Mouse (Mus musculus): ENCODE measurements around the gene Jund. TPM values are rescaled to one million over a fixed set of nuclear protein-coding genes. Genes with fewer than 3 reads are reported as not detected.

Gene Jund
- polyA plus RNA-seq, 1 experiment from 2014 or later, result 94.3 TPM

Other genes with a start within 250 kb of the Jund start
- 24.3 and 25.8 TPM in 2 replicates for gene Klhl26, start 222.0 kb upstream of the Jund start, polyA plus RNA-seq (2015; fragmentation: Nextera tagmentation; extraction: Ambion mirVana)
- 78.5 and 78.8 TPM in 2 replicates for gene Tmem59l, start 211.6 kb upstream of the Jund start, polyA plus RNA-seq (2015; fragmentation: Nextera tagmentation; extraction: Ambion mirVana)
- gene Crlf1, start 205.8 kb upstream of the Jund start, polyA plus RNA-seq (2015; fragmentation: Nextera tagmentation; extraction: Ambion mirVana), result 2.2 and 2.9 TPM in 2 replicates
- 147 and 148 TPM in 2 replicates for gene Rex1bd, start 192.2 kb upstream of the Jund start, polyA plus RNA-seq (2015; fragmentation: Nextera tagmentation; extraction: Ambion mirVana)
- 715 and 758 TPM in 2 replicates for gene Uba52, start 188.1 kb upstream of the Jund start, polyA plus RNA-seq (2015; fragmentation: Nextera tagmentation; extraction: Ambion mirVana)
- 385 and 391 TPM in 2 replicates for gene Fkbp8, start 171.2 kb upstream of the Jund start, polyA plus RNA-seq (2015; fragmentation: Nextera tagmentation; extraction: Ambion mirVana)
- 47.7 and 50.5 TPM in 2 replicates for gene Kxd1, start 171.0 kb upstream of the Jund start, polyA plus RNA-seq (2015; fragmentation: Nextera tagmentation; extraction: Ambion mirVana)
- 16.3 and 17.2 TPM in 2 replicates for gene Ell, start 159.5 kb upstream of the Jund start, polyA plus RNA-seq (2015; fragmentation: Nextera tagmentation; extraction: Ambion mirVana)
- gene Isyna1, start 104.6 kb upstream of the Jund start, polyA plus RNA-seq (2015; fragmentation: Nextera tagmentation; extraction: Ambion mirVana), result 121 and 125 TPM in 2 replicates
- 122 and 132 TPM in 2 replicates for gene Ssbp4, start 90.1 kb upstream of the Jund start, polyA plus RNA-seq (2015; fragmentation: Nextera tagmentation; extraction: Ambion mirVana)
- gene Lrrc25, start 82.8 kb upstream of the Jund start, polyA plus RNA-seq (2015; fragmentation: Nextera tagmentation; extraction: Ambion mirVana), result 1.5 and 1.9 TPM in 2 replicates
- 0.12 and 0.14 TPM in 2 replicates for gene Gdf15, start 66.5 kb upstream of the Jund start, polyA plus RNA-seq (2015; fragmentation: Nextera tagmentation; extraction: Ambion mirVana)
- gene Pgpep1, start 38.6 kb upstream of the Jund start, polyA plus RNA-seq (2015; fragmentation: Nextera tagmentation; extraction: Ambion mirVana), result 103 and 105 TPM in 2 replicates
- 191 and 193 TPM in 2 replicates for gene Lsm4, start 25.7 kb upstream of the Jund start, polyA plus RNA-seq (2015; fragmentation: Nextera tagmentation; extraction: Ambion mirVana)
- 0.04 and 0.09 TPM in 2 replicates for gene Iqcn, start 4.5 kb downstream of the Jund start, polyA plus RNA-seq (2015; fragmentation: Nextera tagmentation; extraction: Ambion mirVana)
- gene Gm3336, start 19.6 kb downstream of the Jund start, polyA plus RNA-seq (2015; fragmentation: Nextera tagmentation; extraction: Ambion mirVana), result not detected in 2 replicates
- 0.14 and 0.23 TPM in 2 replicates for gene Pde4c, start 24.8 kb downstream of the Jund start, polyA plus RNA-seq (2015; fragmentation: Nextera tagmentation; extraction: Ambion mirVana)
- gene Rab3a, start 55.7 kb downstream of the Jund start, polyA plus RNA-seq (2015; fragmentation: Nextera tagmentation; extraction: Ambion mirVana), result 352 and 355 TPM in 2 replicates
- gene Mpv17l2, start 62.0 kb downstream of the Jund start, polyA plus RNA-seq (2015; fragmentation: Nextera tagmentation; extraction: Ambion mirVana), result 40.8 and 44.5 TPM in 2 replicates
- 90.0 and 94.1 TPM in 2 replicates for gene Pik3r2, start 77.8 kb downstream of the Jund start, polyA plus RNA-seq (2015; fragmentation: Nextera tagmentation; extraction: Ambion mirVana)
- 16.4 and 17.4 TPM in 2 replicates for gene Mast3, start 106.1 kb downstream of the Jund start, polyA plus RNA-seq (2015; fragmentation: Nextera tagmentation; extraction: Ambion mirVana)
- gene Il12rb1, start 109.5 kb downstream of the Jund start, polyA plus RNA-seq (2015; fragmentation: Nextera tagmentation; extraction: Ambion mirVana), result 0.08 and 0.13 TPM in 2 replicates
- gene Arrdc2, start 140.8 kb downstream of the Jund start, polyA plus RNA-seq (2015; fragmentation: Nextera tagmentation; extraction: Ambion mirVana), result 7.6 and 8.1 TPM in 2 replicates
- gene Kcnn1, start 164.3 kb downstream of the Jund start, polyA plus RNA-seq (2015; fragmentation: Nextera tagmentation; extraction: Ambion mirVana), result 13.3 and 17.7 TPM in 2 replicates
- 157 and 162 TPM in 2 replicates for gene Ccdc124, start 175.0 kb downstream of the Jund start, polyA plus RNA-seq (2015; fragmentation: Nextera tagmentation; extraction: Ambion mirVana)
- gene Slc5a5, start 193.8 kb downstream of the Jund start, polyA plus RNA-seq (2015; fragmentation: Nextera tagmentation; extraction: Ambion mirVana), result 0.61 and 0.95 TPM in 2 replicates
- 2,665 and 2,711 TPM in 2 replicates for gene Rpl18a, start 198.5 kb downstream of the Jund start, polyA plus RNA-seq (2015; fragmentation: Nextera tagmentation; extraction: Ambion mirVana)
- 55.6 and 61.9 TPM in 2 replicates for gene Map1s, start 207.0 kb downstream of the Jund start, polyA plus RNA-seq (2015; fragmentation: Nextera tagmentation; extraction: Ambion mirVana)

All from hindbrain, embryonic 13.5 days (tissue).